Mouse (Mus musculus): ENCODE data around the gene Psma1.

The Psma1 gene

DNA sequence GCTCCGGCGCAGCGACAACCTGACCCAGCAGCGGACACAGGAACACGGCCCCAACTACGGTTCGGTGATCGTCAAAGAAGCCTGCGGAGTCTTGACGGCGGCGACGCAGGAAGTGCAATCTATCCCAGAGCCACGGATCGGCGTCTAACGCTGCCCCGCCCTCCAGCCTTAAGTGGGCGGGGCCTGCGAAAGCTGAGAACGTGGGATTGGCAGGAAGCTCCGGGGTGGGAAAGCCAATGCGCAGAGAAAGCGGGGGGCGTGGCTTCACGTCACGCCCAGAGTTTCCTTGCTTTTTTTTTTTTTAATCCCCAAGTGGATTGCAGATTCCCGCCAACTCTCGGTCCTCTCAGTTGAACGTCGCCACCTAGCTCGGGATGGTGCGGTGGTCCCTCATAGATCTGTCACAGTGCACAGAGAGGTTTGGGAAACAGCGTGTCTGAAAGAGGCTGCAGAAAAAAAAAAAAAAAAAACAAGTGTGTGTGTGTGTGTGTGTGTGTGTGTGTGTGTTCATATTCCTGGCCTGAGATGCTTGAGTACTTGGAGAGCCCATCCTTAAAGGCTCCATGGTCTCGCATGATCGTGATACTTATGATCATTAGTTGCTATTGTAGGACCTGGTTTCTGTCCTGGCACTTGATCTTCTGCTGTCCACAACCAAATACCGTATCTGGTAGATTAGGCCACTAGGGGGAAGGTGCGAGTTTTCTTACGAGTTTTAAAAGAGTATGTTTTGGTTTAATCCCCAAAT lies at the start of gene Psma1:
Gene Psma1, minus strand, starts transcription at position 114 of the 748 bp plus-strand sequence.
- peak; percentile 97 for DNase-seq

DNA sequence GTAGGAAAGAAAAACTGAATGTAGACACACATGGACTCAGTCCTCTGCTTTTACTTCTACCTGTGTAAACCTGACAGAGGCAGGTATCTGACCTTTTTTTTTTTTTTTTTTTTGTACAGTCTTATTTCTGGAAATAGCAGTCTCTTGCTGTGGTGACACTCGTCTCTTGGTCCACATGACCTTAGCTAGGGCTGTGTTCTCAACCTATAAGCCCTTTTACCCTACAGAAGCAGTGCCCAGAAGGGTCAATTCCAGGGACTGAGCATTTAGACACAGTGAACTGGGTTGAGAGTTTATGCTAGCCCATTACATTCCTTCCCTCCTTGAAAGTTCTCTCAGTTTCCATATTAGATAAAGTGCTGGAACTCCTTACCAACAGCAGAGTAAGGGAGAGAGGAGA lies 47.6 kb upstream of the Psma1 start:
- no peak for DNase-seq

DNA sequence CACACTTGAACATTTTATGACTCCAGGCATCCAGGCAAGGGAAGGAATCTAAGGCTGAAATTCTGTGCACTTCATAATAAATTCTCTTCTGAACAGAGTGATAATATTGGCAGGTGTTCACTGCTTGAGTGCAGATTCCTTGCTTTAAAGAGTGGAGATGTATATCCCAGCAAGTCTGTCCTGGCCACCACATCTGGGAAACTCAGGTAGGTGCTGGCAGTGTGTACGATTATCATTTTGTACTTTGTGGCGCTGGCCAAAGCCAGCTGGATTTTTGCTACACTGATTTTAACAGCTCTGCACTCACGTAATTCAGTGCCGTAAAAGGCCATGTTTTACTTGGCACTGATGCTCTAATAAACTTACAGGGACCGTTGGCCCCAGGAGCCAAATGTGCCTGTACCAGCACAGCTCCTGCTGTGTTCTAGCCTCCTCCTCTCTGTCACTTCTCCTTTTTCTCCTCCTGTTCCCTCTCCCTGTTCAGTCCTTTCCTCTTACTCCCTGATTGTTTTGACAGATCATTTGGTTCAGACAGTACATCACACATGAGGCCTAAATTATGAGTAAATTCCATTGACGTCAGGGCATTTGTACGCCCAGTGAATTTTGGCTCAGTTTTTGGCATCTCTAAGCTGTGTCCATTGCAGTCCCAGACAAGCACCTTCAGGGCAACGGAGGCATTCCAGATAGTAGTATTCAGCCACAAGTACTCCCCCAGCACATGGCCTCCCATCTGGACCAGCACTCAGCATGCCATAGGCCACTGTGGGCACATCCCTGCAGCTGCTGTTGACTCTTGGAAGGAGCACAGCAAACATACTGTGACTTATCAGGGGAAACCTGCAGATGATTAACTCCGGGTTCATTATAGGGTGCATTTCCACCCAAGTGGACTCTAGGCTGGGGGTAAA lies 46.9 kb upstream of the Psma1 start:
- DNase-seq = peak; percentile 46

DNA sequence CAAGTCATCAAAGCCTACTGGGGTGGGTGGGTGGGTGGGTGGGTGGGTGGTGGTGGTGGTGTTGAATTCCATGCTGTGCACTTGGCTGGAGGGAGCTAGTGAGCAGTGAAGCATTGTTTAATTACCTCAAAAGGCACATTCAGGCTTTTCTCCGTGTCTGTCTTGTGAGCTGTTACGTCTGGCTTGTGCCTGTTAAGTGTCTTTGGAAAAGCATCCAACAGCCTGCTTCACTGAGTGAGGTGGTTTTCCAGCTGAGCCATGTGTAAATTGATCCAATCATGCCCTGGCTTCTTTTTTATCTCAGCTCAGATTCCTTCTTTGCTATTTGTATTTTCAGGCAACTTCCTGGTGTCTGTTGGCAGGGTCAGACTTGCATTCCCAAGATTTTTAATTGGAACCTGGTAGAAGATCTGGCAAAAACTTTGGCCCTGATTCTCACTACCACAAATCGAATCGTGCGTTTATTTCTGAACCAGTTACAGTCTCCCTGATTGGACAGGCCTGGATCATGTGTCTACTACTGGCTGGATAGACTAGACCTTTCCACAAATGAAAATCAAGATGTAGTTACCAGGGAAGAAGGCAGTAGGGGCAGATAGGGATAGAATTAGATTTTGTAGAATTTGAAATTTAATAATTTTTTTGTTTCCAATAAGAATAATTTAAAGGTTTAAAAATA lies 45.9 kb upstream of the Psma1 start:
- DNase-seq = no peak

DNA sequence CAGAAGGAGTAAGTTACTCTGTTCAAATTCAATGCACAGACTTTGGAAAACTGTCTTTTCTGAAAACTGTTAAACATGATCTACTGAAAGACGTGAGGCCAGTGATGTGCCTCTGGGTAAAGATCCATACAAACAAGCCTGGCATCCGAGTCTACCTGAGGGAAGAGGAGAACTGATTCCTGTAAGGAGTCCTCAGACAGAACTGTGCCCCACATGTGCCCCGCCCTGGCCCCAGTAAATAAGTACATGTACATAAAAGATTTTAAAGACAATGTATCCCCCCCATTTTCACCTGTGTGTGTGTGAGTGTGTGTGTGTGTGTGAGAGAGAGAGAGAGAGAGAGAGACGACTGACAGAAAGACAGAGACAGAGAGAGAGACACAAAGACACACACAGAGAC lies 42.0 kb upstream of the Psma1 start:
- no peak for DNase-seq

DNA sequence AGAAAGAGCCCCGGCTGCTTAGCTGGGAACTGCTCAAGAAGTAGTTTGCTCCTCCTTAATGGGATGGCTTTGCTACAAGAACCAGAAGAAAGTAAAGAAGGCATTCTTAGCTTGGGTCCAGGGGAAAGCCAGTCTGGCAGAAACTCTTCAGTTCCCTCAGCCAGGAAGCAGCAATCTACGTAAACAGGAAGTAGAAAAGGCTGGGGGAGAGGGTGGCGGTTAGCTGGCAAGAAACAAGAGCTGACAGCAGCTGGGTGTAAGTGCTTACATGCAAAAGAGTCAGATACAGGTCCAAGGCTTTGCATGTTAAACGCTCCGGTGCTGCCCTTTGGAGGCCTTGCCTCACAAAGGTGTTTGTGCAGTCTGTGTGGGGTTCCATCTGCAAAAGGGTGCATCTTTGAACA lies 41.5 kb upstream of the Psma1 start:
- peak; percentile 27 for DNase-seq

DNA sequence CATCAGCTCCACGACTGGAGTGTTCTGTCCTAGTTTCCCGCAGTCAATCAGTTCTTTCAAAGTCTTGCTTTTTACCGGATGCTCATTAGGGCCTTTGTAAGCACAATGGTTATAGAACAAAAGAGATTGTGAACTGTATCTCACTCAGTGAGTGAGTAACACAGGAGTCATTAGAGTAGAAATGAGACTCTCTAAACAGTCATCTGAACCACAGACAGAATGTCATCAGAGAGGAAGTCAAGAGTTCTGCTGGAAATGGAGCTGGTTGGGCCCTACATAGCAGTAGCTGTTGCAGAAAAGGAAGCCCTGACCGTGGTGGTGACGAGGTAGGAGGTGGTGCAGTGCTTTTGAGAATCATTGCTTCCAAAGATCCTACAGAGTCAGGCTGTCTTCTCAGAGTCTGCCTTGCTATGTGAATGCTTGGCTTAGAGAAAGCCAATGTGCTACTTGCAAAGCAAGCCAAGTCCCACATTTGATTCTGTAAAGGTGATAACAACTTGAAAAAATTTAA lies 40.5 kb upstream of the Psma1 start:
- no peak for DNase-seq

DNA sequence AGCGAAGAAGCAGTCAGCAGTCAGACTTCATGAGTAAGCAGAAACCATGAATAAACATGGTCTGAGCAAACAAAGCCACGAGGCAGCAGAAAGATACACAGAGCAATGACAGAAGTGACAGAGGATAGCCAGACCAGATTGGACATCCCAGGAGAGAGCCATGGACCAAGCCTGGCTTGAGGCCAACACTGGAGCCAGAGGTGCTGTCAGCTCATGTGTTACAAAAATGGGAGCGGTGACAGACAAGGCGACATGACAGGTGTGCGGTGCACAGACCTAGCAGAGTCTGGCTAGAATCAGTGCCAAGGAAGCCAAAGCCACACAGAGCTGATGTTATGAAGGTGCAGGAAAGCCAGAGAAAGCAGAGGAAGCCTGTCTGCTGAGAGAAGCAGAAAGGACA lies 35.3 kb upstream of the Psma1 start:
- DNase-seq = peak; percentile 42

DNA sequence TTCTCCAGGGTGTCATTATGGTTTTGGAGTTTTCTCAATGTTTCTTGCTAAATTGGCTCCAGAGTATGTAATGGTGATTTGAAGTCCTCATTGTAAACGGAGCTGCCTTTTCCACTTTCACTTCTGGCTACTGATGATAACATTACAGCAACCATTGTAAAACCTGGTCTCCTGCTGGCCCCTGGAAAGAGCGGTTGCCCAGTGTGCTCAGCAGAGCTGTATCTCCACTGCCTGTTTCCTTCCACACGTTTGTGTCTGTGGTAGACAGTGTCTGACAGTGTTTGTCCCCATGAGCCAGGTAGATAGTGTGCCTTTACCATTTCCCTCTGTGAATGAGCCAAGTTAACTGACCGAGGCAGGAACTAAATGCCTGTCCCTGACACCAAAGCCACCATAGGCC lies 33.1 kb upstream of the Psma1 start:
- DNase-seq = no peak

DNA sequence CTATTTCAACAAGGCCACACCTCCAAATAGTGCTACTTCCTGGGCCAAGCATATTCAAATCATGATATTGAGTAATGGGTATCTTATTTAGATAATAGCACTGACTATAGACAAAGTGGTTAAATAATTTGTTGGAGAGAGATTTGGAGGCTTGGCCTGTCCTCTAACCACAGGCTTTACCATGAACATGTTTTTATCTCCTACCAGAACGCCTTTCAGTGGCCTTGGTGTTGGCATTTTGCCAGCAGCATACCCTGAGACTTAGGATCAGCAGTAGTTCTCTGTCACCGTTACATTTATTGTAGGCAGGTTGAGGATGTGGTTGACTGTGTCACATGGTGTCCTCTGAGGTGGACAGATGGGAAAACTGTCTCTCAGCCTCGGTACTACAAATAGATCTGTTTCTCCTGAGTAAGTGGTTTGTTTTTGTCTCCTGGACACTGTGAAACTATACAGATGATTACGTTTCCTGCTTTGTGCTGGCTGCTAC lies 25.4 kb upstream of the Psma1 start:
- no peak for DNase-seq

DNA sequence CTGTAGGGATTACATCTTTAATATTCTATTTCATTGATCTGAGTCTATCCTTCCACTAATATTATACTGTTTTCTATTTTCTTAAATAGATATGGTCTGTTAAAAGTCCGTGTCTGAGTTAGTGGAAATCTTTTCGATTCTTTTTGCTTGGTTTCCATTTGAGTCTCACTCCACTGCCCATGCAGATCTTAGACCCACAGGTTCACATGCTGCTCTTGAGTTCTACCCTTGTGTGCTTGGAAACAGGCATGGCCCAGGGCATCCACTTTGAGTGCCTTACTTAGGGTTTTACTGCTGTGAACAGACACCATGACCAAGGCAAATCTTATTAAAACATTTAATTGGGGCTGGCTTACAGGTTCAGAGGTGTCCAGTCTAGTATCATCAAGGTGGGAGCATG lies 24.9 kb upstream of the Psma1 start:
- no peak for DNase-seq

DNA sequence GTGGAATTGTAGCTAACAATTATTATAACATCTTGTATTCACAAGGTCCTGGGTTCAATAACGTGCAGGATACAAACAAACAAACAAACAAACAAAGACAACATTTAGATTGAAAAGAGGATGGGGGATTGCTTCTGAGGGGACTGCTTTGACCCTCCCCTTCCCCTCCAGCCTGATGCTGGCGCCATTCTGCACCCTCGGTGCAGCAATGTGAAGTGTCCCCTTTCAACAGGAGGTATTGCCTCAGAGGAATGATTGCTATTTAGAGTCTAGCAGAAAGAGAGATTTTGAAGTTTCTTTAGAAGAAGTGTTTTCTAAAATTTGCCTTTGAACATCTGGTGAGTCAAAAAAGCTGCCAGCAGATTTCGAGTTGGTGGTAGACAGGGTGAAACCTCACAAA lies 23.3 kb upstream of the Psma1 start:
- no peak for DNase-seq

DNA sequence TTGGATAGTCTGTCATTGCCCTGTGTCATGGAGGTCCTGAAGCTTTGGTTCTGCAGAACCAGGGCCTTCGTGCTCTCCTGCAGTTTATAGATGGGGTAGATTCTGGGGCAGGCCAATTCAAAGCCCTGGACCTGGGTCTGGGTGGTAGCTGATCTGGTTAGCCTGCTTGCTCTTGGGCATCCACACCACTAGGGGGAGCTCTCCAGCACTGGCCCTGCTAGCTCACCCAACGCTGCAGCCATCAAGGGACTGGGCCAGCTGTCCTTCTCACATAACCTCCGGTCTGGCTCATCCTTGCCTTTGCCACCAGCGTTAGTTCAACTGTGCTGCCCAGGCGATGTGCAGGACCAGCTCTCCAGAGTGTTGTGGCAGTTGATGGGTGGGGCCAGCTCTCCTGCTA lies 18.8 kb upstream of the Psma1 start:
- peak; percentile 18 for DNase-seq

DNA sequence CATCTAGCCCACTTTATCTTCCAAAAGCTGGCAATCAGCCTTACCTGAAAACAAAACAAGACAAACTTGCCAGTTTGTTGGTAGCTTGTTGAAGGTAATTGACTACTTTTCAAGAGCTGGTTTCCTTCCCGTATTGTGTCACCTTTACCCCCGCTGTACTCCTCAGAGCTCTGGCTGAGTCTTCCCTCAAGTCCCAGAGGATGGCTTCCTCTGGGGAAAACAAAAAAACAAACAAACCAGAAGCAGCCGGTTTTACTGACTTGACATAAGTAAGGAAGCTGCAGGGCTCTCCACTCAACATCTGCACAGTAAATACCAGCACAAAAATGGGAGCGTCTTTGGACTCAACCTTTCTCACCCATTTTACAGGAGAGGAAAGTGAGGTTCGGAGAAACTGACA lies 18.0 kb upstream of the Psma1 start:
- no peak for DNase-seq

DNA sequence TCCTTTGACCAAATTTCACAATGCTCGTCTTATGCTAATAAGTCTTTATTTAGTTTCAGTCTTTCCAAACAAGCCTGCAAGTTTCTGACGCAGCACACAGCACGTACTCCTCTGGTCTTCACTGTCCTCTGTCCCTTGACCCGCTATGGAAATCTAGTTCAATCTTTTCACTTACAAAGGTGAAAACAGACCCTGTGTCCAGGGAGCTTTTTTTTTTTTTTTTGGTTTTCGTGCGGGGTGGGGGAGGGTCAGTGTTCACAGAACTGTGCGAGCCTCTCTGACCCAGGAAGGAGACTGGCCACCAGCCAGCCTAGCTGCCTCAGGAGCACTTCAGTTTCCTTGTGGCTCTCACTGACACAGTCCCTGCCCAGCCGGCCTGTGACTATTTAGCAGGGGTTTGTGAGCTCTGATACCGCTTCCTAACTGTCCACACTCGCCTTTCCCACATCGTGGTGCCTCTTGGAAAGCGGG lies 16.6 kb upstream of the Psma1 start:
- DNase-seq = peak; percentile 48

DNA sequence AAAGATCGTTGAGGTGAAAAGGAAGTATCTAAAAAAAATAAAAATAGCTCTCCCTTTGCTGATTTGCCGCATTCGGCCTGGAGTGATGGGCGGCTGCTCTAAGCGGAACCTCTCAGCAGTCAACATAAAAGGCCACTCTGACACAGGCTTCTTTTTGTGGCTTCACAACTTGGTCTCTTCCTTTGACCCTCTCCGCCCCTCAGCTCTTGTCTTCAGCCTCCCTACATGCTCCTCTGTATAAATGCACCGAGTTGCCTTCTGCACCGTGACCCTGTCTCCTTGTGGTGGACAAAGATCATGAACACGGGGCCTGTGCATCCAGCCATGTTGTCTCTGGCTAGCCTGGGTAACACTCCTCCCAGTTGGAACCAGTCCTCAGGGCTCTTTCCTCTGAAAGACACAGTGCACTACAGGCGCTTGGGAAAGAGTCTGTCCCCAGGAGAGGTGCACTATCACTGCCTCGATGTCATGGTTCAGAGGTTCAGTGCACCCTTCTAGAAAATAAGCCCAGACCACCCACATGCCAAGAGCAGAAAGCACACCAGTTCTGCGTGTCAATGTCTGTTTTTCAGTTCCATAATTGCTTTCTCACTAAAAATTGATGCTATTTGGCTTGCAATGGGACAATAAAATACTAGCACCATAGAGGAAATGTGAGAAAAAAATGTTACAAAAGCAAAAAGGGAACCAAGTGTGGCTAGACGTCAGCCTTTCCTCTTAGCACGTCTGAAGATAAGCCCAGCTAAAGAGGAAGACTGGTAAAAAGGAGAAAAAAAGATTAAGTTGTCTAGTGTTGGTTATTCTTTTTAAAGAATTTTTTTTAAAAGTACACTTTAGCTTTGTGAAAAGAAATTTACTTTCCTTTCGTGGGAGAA lies 15.8 kb upstream of the Psma1 start:
- DNase-seq = no peak

DNA sequence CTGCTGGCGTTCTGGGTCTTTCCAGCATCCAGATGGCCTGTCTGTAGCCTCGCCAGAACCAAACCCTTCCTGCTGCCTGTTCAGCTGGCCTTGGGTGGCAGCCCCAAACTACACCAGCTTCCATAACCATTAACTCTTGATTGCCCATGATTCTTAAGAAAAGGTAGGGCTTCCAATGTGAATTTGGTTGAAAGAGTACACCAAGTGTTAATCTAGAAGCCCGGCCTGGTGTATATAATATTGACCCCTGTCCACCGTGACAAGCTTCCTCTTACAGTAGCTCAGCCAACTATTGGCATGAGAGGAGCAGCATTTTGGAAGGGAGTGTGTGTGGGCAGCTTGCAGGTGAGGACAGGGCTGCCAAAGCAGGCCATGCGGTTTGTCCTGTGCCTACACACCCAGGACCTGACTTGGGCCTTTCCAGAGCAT lies 14.2 kb upstream of the Psma1 start:
- no peak for DNase-seq

DNA sequence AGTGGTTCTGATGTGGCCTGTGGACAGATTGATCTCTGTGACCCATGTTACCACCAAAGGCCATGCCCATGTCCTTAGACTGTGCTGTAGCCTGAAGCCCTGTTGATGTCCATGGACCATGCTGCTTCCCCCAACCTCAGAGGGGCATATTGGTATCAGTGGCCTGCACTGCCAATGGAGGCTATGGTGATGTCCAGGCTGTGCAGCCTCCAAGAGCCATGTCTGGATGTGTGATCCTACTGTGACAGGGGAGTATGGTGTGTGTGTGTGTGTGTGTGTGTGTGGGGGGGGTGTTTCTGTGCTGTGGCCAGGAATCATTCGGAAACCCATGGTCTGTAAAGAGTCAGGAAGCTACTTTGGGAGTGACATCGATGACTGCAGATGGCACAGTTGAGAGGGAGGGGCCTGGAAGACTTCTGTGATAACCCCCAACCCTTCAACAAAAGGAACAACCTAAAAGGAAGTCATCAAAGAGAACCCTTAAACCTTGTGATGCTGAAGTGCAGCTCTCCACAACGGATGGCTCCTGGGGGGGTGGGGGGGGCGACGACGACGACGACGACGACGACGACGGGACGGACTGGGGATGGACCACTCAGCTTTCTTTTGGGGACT lies 8.5 kb upstream of the Psma1 start:
- DNase-seq = no peak

DNA sequence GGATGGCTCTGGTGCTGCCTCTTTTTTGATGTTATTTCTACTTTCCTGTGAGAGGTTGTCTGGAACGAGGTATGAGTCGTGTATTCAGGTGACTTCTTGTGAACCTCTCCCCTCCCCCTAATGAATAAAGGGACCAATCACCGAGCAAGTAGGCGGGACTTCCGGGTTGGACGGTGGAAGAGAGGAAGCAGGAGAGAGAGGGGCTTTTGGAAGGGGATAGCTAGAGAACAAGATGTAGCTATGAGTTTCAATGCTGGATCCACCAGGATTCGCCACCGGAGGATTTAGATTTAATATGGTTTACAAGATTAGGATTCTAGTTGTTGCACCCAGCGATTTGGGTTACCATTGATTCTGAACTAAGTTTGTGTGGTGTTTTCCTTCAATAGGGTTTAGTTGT lies 7.1 kb upstream of the Psma1 start:
- DNase-seq = no peak

DNA sequence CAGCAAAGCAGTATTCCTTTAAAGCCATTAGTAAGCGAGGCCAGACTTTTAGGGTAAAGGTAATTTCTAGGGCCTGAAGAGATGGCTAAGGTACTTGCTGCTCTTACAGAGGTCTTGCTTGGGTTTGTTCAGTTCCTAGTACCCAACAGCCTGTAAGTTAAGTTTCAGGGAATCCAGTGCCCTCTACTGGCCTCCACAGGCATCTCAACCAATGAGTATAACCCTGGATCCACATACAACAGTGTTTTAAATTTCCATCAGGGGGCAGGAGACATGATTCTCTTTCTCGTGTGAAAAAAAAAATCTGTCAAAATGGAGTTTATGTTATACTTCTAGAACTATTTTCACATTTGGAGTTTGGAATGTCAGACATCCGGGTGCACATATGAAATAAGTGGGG lies 5.8 kb upstream of the Psma1 start:
- DNase-seq = peak; percentile 54

DNA sequence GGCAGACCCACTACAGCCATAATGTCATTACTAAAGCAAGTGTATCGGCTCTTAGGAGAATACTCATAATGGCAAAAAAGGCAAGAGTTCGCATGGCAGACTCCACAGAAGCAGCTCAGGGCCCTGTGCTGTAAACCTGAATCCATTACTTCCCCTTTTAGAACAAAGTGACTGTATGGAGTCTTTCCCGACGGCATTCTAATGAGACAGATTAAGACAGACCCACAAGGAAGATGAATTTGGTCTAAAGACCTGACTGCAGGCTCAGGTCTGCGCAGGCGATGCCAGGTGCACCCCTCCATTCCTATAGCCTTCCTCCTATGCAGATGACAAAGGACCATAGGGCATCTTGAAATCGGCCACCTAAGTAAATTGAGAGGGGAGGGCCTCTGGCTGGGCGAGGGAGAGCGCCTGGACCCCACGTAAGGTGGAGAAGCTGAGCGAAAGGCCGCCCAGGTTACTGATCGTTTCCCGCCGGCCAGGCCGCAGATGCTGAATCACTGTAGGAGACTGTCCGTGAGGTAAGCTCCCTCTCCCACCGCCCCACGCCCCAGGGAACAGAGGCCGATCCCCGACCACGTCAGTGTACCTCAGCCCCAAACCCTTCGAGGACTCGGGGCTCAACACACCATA lies 430 bp downstream of the Psma1 start:
- no peak for DNase-seq

All from liver (tissue).